Mouse (Mus musculus) bone marrow macrophage, adult 2 months (primary cell): ENCODE data around the gene Mocs1.

Experiments used
- CTCF ChIP-seq: IDR thresholded peaks from 2 replicates; pipeline ENCODE4 v1.5.1; 2012; ENCODE audit warnings: low read depth, mild to moderate bottlenecking, low read length, moderate library complexity
- POLR2A ChIP-seq: IDR thresholded peaks from 2 replicates; pipeline ENCODE4 v1.6.1; 2012; ENCODE audit warnings: mild to moderate bottlenecking, low read depth, low read length, borderline replicate concordance

DNA sequence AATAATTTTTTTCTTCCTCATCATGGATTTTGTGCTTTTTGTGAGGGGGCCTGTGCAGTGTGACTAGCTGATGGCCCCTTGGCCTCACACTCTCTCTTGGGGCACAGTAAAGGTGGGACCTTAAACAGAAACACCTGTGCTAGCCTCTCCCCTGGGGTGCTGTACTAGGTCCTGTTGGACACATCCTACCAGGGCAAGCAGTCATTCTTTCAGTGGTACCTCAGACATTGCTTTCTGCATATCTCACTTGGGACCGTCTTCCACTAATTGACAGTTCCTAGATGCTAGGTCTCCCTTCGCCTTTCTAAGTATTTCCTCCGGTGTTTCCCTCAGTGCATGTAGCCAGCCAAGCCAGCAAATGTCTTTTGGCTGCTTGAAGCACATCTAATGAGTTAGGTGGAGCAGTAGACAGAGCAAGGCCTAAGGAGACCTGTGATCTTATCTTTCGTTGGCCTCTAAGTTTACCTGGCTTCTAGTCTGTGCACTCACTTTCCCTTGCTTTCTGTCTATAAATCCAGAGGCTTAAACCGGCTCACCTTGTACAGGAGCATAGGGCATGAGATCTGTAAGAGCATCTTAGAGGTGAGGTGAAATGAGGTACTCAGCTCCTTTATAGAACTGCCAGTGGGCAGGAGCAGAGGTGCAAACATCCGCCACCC lies 1.4 kb downstream of the Mocs1 start:
- TF ChIP-seq CTCF (no peak), POLR2A (no peak)
